Mouse (Mus musculus): ENCODE results near the gene Aldoart2. TPM values are rescaled to one million over a fixed set of nuclear protein-coding genes. Genes with fewer than 3 reads are reported as not detected.
"Not testable (repeated sequence)": the region's sequence is repeated elsewhere in the genome, so short reads cannot be mapped to it uniquely, and the experiment has no call there.

Gene Aldoart2
- polyA plus RNA-seq, 1 experiment, result 0.86 TPM

DNA sequence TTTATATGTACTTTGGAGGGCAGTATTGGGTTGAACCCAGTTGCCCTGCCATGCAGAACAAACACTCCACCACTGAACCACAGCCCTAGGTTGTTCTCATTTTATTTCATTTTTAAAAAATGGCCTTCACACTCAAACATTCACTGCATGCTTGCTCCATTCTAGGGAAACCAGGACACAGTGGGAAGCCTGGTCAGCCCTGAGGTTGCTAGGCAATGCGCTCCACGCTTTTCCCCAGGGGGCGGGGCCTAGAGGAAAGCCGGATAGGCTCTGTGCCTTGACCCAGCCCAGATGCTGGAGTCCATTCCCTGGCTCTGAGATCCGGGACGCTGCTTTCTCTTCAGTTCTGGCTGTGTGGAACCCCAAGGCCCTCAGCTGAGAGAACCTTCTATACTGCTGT lies 8.8 kb downstream of the Aldoart2 start:
- no peak for DNase-seq (ENCODE audit: low read depth)

DNA sequence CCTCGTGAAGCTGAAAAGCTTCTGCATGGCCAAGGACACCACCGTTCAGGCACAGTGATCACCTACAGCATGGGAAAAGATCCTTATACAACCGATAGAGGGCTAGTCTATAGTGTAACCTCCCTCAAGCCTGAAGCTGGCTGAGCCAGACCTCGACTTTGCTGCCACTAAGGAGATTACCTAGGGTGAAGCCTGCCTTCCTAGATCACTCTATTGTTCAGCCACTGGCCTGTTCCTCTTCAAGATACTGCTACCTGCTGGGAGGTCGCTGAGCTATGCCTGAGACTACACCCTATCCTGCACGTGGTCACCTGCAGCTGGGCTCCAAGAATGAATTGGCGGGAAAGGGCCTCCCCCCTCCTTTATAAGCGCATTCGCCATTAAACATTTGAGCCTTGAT lies 21.9 kb downstream of the Aldoart2 start:
- not testable (repeated sequence) for DNase-seq (ENCODE audit: low read depth)

DNA sequence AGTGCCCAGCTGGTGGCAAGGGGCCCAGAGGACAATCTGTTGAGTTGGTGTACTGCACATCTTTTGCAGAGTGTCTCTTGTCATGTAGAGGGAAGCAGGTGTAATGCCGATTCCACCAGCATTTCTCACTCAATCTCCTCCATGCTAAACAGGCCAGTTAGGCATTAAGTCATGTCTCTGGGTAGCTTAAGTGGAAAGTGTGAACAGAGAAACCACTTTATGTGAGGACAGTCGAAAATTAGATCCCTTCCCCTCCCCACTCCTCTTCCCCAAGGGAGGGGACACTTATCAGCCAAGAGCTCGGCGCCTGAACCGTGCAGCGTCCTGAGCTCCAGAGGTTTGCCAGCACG lies 33.5 kb downstream of the Aldoart2 start:
- DNase-seq (ENCODE audit: low read depth), result no peak

DNA sequence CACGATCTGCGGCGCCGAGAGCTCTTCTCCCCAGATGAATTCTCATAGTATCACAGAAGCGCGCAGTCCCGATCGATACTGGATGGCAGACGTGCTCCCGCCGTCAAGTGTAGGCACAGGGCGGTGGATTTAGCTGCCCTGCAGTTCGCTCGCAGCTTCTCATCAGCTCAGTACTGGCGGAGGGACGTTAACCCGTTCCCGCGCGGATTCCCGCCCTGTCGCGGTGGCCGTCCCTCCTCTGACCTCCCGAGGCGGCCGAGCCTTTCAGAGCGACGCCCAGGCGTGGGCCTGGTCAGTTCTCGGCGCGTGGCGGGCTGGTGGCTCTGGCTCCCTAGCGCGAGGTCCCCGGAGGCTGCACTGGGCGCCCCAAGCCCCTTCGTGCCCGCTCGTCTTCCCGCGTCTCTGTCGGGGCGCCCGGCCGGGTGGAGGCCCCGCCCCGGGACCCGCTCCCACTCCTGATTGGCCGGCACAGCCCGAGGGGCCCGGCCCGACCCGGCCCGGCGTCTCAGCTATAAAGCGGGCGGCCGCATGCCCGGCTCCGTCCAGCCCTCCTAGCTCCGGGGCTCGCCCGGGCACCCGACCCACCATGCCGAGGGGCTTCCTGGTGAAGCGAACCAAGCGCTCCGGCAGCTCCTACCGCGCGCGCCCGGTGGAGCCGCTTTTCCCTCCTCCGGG lies 34.0 kb downstream of the Aldoart2 start, which contains the start of gene Insm2:
TSS of gene Insm2 (plus strand) at position 541 of the 675 bp plus-strand sequence.
- DNase-seq (ENCODE audit: low read depth), result no peak

DNA sequence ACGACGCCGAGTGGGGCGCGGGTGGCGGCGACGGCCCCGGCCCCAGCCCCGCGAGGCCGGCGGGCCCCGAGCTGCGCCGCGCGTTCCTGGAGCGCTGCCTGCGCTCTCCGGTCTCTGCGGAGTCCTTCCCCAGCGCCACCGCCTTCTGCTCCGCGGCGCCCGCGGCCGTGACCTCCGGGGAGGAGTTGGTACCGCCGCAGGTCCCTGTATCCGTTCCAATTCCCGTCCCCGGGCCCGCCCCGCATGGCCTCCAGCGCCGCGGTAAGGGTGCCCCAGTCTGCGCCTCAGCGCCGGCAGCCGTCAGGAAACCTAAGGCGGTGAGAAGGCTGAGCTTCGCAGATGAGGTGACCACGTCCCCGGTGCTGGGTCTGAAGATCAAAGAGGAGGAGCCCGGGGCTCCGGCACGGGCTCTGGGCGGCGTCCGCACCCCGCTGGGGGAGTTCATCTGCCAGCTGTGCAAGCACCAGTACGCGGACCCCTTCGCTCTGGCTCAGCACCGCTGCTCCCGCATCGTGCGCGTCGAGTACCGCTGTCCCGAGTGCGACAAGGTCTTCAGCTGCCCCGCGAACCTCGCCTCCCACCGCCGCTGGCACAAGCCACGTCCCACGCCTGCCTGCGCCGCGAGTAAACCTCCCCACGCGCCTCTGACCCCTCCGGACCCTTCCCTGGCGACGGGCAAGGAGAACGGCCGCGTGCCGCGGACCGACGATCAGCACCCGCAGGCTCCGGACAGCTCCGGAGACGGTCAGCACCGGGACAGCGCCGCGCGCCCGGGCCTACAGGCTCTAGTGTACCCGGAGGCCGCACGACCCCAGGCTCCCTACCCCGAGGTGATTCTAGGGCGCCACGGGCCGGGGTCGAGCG lies 34.8 kb downstream of the Aldoart2 start:
- no peak for DNase-seq (ENCODE audit: low read depth)

DNA sequence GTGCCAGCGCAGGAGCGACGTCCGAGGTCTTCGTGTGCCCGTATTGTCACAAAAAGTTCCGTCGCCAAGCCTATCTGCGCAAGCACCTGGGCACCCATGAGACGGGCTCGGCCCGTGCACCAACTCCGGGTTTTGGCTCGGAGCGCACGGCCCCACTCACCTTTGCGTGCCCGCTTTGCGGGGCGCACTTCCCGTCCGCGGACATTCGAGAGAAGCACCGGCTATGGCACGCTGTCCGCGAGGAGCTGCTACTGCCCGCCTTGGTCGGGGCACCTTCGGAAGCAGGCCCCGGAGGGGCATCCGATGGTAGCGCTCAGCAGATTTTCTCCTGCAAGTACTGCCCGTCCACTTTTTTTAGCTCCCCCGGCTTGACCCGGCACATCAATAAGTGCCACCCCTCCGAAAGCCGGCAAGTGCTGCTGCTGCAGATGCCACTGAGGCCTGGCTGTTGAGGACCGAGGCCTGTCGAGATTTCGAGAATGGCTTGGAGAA lies 35.5 kb downstream of the Aldoart2 start:
- no peak for DNase-seq (ENCODE audit: low read depth)

DNA sequence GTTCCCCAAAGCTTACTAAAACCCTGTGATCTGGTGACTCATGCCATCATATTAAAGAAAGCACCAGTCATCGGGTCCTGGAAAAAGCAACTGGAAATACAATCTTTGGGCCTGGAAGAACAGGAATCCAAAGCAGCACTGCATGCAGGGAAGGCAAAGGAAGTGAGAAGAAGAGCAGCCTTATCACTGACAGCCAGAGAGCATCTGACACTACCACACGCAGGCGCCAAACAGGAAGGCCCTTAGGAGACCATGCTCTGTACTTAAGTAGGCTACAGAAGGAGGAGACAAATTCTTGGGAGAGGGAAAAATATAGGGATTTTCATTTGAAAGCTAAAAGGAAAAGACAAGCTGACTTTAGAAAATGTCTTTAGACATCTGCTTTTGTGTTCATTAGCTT lies 39.4 kb downstream of the Aldoart2 start:
- DNase-seq (ENCODE audit: low read depth), result no peak

DNA sequence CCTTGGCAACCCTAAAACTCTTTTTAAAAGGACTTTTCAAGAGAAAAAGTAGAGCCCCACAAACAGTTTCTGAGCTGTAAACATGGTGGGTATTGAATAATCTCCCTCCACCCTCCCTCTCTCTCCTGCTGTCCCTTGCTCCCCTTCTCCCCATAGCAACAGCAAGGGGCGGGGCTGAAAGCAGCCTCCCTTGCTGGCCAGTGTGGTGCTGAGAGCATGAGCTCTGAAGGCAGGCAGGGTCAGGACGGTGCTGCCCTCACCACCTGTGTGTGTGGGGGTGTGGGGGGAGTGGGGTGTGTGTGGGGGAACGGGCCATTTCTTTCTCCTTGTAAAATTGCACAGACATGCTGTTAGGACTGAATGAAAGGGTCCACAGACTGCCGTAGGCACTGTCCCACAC lies 42.9 kb downstream of the Aldoart2 start:
- DNase-seq (ENCODE audit: low read depth), result no peak

DNA sequence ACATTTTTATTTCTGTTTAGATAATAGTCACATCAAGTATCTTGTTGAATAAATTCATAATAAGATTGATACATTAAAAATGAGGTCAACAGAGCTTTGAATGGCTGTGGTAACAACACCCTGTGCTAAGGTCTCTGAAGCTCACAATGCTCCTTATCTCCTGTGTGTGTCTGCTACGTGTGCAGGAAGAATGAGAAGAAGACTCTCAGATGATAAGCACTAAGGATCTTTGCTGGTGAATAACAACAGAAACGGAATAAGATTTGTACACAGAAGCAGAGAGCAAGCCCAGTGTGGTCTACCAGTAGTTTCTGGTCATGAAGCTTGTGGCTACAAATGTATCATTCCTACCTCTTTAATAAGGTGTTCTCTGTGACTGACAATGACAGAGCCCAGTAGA lies 45.8 kb downstream of the Aldoart2 start:
- DNase-seq (ENCODE audit: low read depth), result no peak

Other genes starting within 250 kb of the Aldoart2 start
- gene Psma6, start 181.0 kb upstream of the Aldoart2 start, polyA plus RNA-seq (2012; rRNA removed), result 70.7 and 88.6 TPM in 2 replicates
- 127 and 129 TPM in 2 replicates for gene Nfkbia, start 72.6 kb upstream of the Aldoart2 start, polyA plus RNA-seq (2012; rRNA removed)
- gene Insm2, start 34.2 kb downstream of the Aldoart2 start, polyA plus RNA-seq (2012; rRNA removed), result not detected in 2 replicates